Mouse (Mus musculus): ENCODE measurements around the gene Actl11.

DNA sequence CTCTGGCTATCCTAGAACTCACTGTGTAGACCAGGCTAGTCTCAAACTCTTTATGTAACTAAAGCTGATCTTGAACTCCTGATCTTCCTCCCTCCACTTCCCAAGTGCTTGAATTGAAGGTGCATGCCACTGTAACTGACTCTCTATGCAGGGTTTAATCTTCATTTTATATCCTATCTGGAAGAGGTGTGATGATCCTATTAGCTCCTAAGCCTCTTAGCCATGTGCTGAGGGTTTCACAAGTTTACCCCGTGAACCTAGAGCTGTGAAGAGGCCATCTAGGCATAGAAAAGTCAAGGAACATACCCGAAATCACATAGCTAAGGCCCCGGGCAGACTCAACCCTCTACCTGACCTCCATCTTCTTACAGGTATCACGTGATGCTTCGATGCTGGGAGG, 8.8 kb upstream of the Actl11 start:
- TF ChIP-seq POLR2A (IDR thresholded peaks at IDR 0.05; ENCODE audit: borderline replicate concordance, extremely low read depth, low read depth, low read length) (no peak), CTCF (IDR thresholded peaks at IDR 0.05; ENCODE audit: insufficient read depth, low read length) (no peak)

All from lung, adult 2 months (tissue).